Mouse (Mus musculus) forebrain, embryonic 15.5 days (tissue): ENCODE measurements around the gene Sfxn5. TPM values are rescaled to one million over a fixed set of nuclear protein-coding genes. Genes with fewer than 3 reads are reported as not detected.

Experiments used
- ATAC-seq: fragments of 200-750 bp; cut with Nextera tagmentation; replicated peaks from 2 replicates; pipeline ENCODE4 v1.8.0; 2017; ENCODE audit warnings: mild to moderate bottlenecking, moderate TSS enrichment, moderate library complexity
- H3K27ac ChIP-seq: fragments of 300-500 bp; sonication (generic); replicated peaks from 2 replicates; pipeline ENCODE4 v1.5.1; 2015; ENCODE audit warnings: mild to moderate bottlenecking, inconsistent platforms
- H3K27me3 ChIP-seq: fragments of 300-500 bp; sonication (generic); 2 replicates; pipeline ENCODE4 v1.6.1; 2015; ENCODE audit warnings: inconsistent platforms
- H3K36me3 ChIP-seq: fragments of 300-500 bp; sonication (generic); 2 replicates; pipeline ENCODE4 v1.6.1; 2015; ENCODE audit warnings: mild to moderate bottlenecking, inconsistent platforms
- H3K4me1 ChIP-seq: fragments of 300-500 bp; sonication (generic); 2 replicates; pipeline ENCODE4 v1.6.1; 2015; ENCODE audit warnings: inconsistent platforms
- H3K4me2 ChIP-seq: fragments of 300-500 bp; sonication (generic); replicated peaks from 2 replicates; pipeline ENCODE4 v1.6.1; 2015; ENCODE audit warnings: mild to moderate bottlenecking, inconsistent platforms
- H3K4me3 ChIP-seq: fragments of 300-500 bp; sonication (generic); 2 replicates; pipeline ENCODE4 v1.5.1; 2015; ENCODE audit warnings: mild to moderate bottlenecking, inconsistent platforms
- H3K9ac ChIP-seq: fragments of 300-500 bp; sonication (generic); replicated peaks from 2 replicates; pipeline ENCODE4 v1.6.1; 2015; ENCODE audit warnings: mild to moderate bottlenecking, inconsistent platforms
- H3K9me3 ChIP-seq: fragments of 300-500 bp; sonication (generic); 2 replicates; pipeline ENCODE4 v1.6.1; 2016; ENCODE audit warnings: inconsistent platforms
- WGBS: fragments of 180-500 bp; shearing (Covaris S2); methylation state at CpG from one replicate; pipeline ENCODE4 v1.1.7; 2015; ENCODE audit warnings: mixed read lengths; 5-methylcytosine and 5-hydroxymethylcytosine counted together
- polyA plus RNA-seq: library from polyadenylated mRNA; unstranded; fragments of >200 nt; fragmentation: Nextera tagmentation; extraction: Ambion mirVana; gene quantifications from 2 replicates; pipeline ENCODE4 v1.2.1, GENCODE M21; 2015

The Sfxn5 gene
- polyA plus RNA-seq, 1 experiment from 2014 or later, result 24.2 TPM

- 90% methylated on average over 11 of the region's 11 CpGs for WGBS
- no peaks in the 10 kb centered on the region for H3K27me3 ChIP-seq
- no peak overlapping the region for H3K4me3 ChIP-seq
- no peak for ATAC-seq
- peaks cover 64% of the 10 kb centered on the region for H3K4me1 ChIP-seq
- no peaks in the 10 kb centered on the region for H3K9me3 ChIP-seq
- no peak overlapping the region for H3K9ac ChIP-seq
- no peak overlapping the region for H3K4me2 ChIP-seq
- peak overlapping the region; percentile 93 for H3K27ac ChIP-seq
- H3K36me3 ChIP-seq, result no peaks in the 10 kb centered on the region
Measured at GRCm38 (mm10) chr6:85219706-85220105, 113.5 kb downstream of the Sfxn5 start.

- no peak overlapping the region for H3K9ac ChIP-seq
- no peak overlapping the region for H3K4me2 ChIP-seq
- no peak overlapping the region for H3K4me3 ChIP-seq
- no peaks in the 10 kb centered on the region for H3K9me3 ChIP-seq
- peak; percentile 60 for ATAC-seq
- H3K27ac ChIP-seq, result peak overlapping the region; percentile 93
- H3K27me3 ChIP-seq, result no peaks in the 10 kb centered on the region
- peaks cover 59% of the 10 kb centered on the region for H3K4me1 ChIP-seq
- WGBS, result 29% methylated on average over 5 of the region's 5 CpGs
- no peaks in the 10 kb centered on the region for H3K36me3 ChIP-seq
Measured at GRCm38 (mm10) chr6:85218684-85219445, 114.4 kb downstream of the Sfxn5 start.

- H3K4me1 ChIP-seq, result peaks cover 53% of the 10 kb centered on the region
- ATAC-seq, result peak; percentile 74
Measured at GRCm38 (mm10) chr6:85218251-85218650, 115.0 kb downstream of the Sfxn5 start.

GRCm38 (mm10) chr6:85210686-85211085 is 122.5 kb downstream of the Sfxn5 start:
- Histone ChIP-seq H3K4me3 (no peak overlapping the region), H3K9me3 (no peaks in the 10 kb centered on the region), H3K4me1 (peaks cover 31% of the 10 kb centered on the region), H3K9ac (no peak overlapping the region), H3K27ac (no peak overlapping the region), H3K4me2 (no peak overlapping the region), H3K27me3 (no peaks in the 10 kb centered on the region), H3K36me3 (no peaks in the 10 kb centered on the region)
- no peak for ATAC-seq
- WGBS, result 60% methylated on average over 1 of the region's 1 CpGs

More at GRCm38 (mm10) chr6:85218251-85218650, 115.0 kb downstream of the Sfxn5 start:
- Histone ChIP-seq H3K4me2 (no peak overlapping the region), H3K9ac (no peak overlapping the region), H3K36me3 (no peaks in the 10 kb centered on the region), H3K4me3 (no peak overlapping the region), H3K27ac (peak overlapping the region; percentile 93), H3K9me3 (no peaks in the 10 kb centered on the region), H3K27me3 (no peaks in the 10 kb centered on the region)
- 34% methylated on average over 4 of the region's 4 CpGs for WGBS

- Histone ChIP-seq H3K9me3 (no peaks in the 10 kb centered on the region), H3K27ac (no peak overlapping the region), H3K4me2 (no peak overlapping the region), H3K4me1 (peaks cover 27% of the 10 kb centered on the region), H3K36me3 (peaks cover 2% of the 10 kb centered on the region; the same call in 1 of the 2 replicates), H3K27me3 (no peaks in the 10 kb centered on the region), H3K9ac (no peak overlapping the region), H3K4me3 (no peak overlapping the region)
- 76% methylated on average over 9 of the region's 9 CpGs for WGBS
- ATAC-seq, result no peak
Measured at GRCm38 (mm10) chr6:85209226-85209967, 123.8 kb downstream of the Sfxn5 start.

GRCm38 (mm10) chr6:85207345-85207744 is 125.9 kb downstream of the Sfxn5 start:
- no peak for ATAC-seq
- Histone ChIP-seq H3K27me3 (no peaks in the 10 kb centered on the region), H3K4me1 (peaks cover 27% of the 10 kb centered on the region), H3K36me3 (peaks cover 2% of the 10 kb centered on the region; the same call in 1 of the 2 replicates), H3K9ac (no peak overlapping the region), H3K9me3 (no peaks in the 10 kb centered on the region), H3K27ac (peak overlapping the region; percentile 91), H3K4me2 (no peak overlapping the region), H3K4me3 (no peak overlapping the region)
- 71% methylated on average over 5 of the region's 5 CpGs for WGBS

GRCm38 (mm10) chr6:85206939-85207285 is 126.3 kb downstream of the Sfxn5 start:
- peak; percentile 88 for ATAC-seq
- no peak overlapping the region for H3K9ac ChIP-seq
- WGBS, result 38% methylated on average over 15 of the region's 15 CpGs

GRCm38 (mm10) chr6:85206182-85206938 is 126.9 kb downstream of the Sfxn5 start:
- Histone ChIP-seq H3K9ac (peak overlapping the region; percentile 22; the same call in 1 of the 2 replicates), H3K4me1 (peaks cover 27% of the 10 kb centered on the region), H3K9me3 (no peaks in the 10 kb centered on the region), H3K27me3 (no peaks in the 10 kb centered on the region), H3K27ac (peak overlapping the region; percentile 91), H3K36me3 (peaks cover 2% of the 10 kb centered on the region; the same call in 1 of the 2 replicates), H3K4me3 (no peak overlapping the region), H3K4me2 (0 out of 2 replicates have a peak overlapping the region, but pooled peaks have one; percentile 5)
- ATAC-seq, result peak; percentile 55
- WGBS, result 29% methylated on average over 16 of the region's 16 CpGs

More at GRCm38 (mm10) chr6:85206939-85207285, 126.3 kb downstream of the Sfxn5 start:
- H3K9me3 ChIP-seq, result no peaks in the 10 kb centered on the region
- H3K27me3 ChIP-seq, result no peaks in the 10 kb centered on the region
- H3K4me2 ChIP-seq, result 0 out of 2 replicates have a peak overlapping the region, but pooled peaks have one; percentile 5
- H3K4me3 ChIP-seq, result no peak overlapping the region
- peaks cover 27% of the 10 kb centered on the region for H3K4me1 ChIP-seq
- H3K27ac ChIP-seq, result peak overlapping the region; percentile 91
- peaks cover 2% of the 10 kb centered on the region; the same call in 1 of the 2 replicates for H3K36me3 ChIP-seq

GRCm38 (mm10) chr6:85197951-85198350 is 135.3 kb downstream of the Sfxn5 start:
- no peak overlapping the region for H3K4me2 ChIP-seq
- 49% methylated on average over 2 of the region's 2 CpGs for WGBS
- peaks cover 26% of the 10 kb centered on the region for H3K4me1 ChIP-seq
- no peak overlapping the region for H3K4me3 ChIP-seq
- no peaks in the 10 kb centered on the region for H3K9me3 ChIP-seq
- no peak for ATAC-seq
- H3K36me3 ChIP-seq, result no peaks in the 10 kb centered on the region
- no peaks in the 10 kb centered on the region; the same call in none of the 2 replicates for H3K27me3 ChIP-seq
- no peak overlapping the region for H3K9ac ChIP-seq
- no peak overlapping the region for H3K27ac ChIP-seq

GRCm38 (mm10) chr6:85193381-85194318 is 139.6 kb downstream of the Sfxn5 start:
- Histone ChIP-seq H3K36me3 (no peaks in the 10 kb centered on the region), H3K27ac (peak overlapping the region; percentile 67), H3K9me3 (no peaks in the 10 kb centered on the region), H3K9ac (peak overlapping the region; percentile 72), H3K4me2 (peak overlapping the region; percentile 54), H3K27me3 (peaks cover 8% of the 10 kb centered on the region), H3K4me3 (peak overlapping the region; percentile 58), H3K4me1 (peaks cover 59% of the 10 kb centered on the region)
- peak; percentile 62 for ATAC-seq
- 3% methylated on average over 29 of the region's 29 CpGs for WGBS
